Mouse (Mus musculus) lung, adult 18-20 months (tissue): ENCODE data around the gene Tmem62.
"Not testable (repeated sequence)": the region's sequence is repeated elsewhere in the genome, so short reads cannot be mapped to it uniquely, and the experiment has no call there.

Experiments
- DNase-seq, 2 experiments: peaks; one replicate each; pipeline ENCODE4 v3.0.0; 2022; ENCODE audit warnings: mixed read lengths in 2 of 2

Gene Tmem62

GRCm38 (mm10) chr2:120996607-120997006 is 19.8 kb downstream of the Tmem62 start:
- DNase-seq = not testable (repeated sequence)

DNA sequence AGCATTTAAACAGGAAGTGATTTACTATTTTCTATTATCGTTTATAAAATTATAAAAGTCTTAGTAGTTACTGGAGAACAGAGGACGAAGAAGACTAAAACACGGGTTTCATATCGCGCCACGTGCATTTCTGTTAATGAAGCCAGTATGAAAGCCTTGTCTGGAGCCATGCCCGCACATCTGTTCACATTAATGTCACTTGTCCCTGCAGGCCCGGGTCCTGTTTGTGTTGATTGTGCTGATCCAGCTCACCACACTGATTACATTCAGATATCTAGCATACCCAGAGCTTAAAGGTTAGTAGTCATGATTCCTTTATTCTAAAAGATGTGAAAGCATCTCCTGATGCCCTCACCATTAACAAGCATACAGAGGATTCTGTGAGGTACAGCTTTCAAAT is 22.0 kb downstream of the Tmem62 start:
- no peak for DNase-seq

GRCm38 (mm10) chr2:121003586-121003985 is 26.8 kb downstream of the Tmem62 start:
- DNase-seq = no peak

- no peak for DNase-seq
These were observed 27.4 kb downstream of the Tmem62 start for GRCm38 (mm10) chr2:121004018-121004811.

GRCm38 (mm10) chr2:121006986-121007385 is 30.2 kb downstream of the Tmem62 start:
- DNase-seq = no peak

DNA sequence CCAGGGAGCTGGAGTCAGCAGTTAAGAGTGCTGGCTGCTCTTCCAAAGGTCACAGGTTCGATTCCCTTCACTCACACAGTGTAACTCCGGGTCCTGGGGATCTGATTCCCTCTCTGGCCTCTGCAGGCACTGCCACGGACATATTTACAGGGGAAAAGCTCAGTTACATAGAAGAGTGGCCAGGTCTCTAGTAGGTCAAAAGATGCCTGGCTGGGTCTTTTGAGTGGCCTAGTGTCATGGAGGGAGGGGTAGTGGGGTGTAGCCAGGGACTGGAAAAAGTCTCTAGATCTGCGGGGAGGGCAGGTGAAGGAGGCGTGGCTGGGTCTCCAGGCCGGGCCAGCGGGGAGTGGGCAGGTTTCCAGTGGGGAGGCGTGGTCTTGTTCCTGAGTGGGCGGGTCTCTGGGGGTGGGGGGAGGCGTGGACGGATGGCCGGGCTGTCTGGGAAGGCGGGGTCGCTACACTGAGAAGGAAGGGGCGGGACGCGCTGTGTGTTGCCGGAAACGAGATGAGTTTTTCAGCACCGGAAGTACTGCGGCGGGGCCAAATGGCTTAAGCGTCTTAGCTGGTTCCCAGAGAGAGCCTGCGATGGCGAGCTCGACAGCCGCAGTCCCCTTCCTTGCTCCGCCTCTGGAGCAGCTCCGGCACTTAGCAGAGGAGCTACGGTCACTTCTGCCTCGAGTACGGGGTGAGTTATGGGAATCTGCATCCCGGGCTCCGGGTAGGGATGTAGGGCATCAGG is 31.3 kb downstream of the Tmem62 start, which contains the start of gene Ccndbp1:
Gene Ccndbp1 (plus strand): TSS at position 479 of the 739 bp plus-strand sequence.
- DNase-seq = peak; percentile 94 to 95

GRCm38 (mm10) chr2:121008664-121009007 is 31.8 kb downstream of the Tmem62 start:
- no peak for DNase-seq

GRCm38 (mm10) chr2:121009071-121009677 is 32.4 kb downstream of the Tmem62 start:
- no peak for DNase-seq

GRCm38 (mm10) chr2:121012676-121013075 is 35.9 kb downstream of the Tmem62 start:
- no peak for DNase-seq

- no peak for DNase-seq
These were observed 38.7 kb downstream of the Tmem62 start for GRCm38 (mm10) chr2:121015507-121015906.

DNA sequence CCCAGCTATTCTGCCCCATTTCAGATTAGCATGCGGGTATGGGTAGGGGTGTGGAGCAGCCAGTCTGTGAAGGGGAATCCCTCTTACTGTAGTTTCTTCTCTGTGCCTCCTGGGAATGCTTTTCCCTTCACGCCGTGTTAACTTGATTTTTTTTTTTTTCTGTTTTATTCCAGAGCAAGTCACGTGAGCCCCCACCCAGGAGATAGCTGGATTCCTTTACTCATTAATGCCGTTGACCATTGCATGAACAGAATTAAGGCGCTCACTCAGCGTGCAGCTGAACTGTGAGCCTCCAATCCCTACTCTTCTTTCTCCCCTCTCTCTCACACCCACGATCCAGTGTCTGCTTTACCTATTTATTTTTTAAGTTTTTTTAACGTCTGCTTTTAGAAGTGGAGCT is 39.4 kb downstream of the Tmem62 start:
- DNase-seq = no peak

- DNase-seq = no peak
These were observed 40.3 kb downstream of the Tmem62 start for GRCm38 (mm10) chr2:121017151-121017550.

GRCm38 (mm10) chr2:121022918-121023317 is 46.1 kb downstream of the Tmem62 start:
- DNase-seq = no peak

GRCm38 (mm10) chr2:121036733-121037341 is 60.0 kb downstream of the Tmem62 start, which contains the start of gene Epb42:
Gene Epb42 (minus strand): TSS chr2:121037072.
- DNase-seq = no peak

GRCm38 (mm10) chr2:121038851-121039250 is 62.0 kb downstream of the Tmem62 start:
- DNase-seq = not testable (repeated sequence)

DNA sequence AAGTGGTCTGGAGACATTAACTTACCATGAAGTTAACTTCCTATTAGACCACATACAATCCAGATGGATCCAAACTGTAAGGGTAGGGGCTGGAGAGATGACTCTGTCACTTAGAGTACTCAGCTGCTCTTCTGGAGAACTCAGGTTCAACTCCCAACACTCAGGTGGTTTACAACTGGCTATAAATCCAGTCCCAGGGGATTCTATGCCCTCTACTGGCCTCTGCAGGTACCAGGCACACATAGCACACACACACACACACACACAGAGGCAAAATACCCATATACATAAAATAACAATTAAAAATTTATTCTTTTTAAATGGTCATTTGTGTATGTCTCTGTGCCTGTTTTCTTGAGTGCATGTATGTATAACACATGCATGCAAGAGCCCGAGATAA is 62.6 kb downstream of the Tmem62 start:
- no peak for DNase-seq

DNA sequence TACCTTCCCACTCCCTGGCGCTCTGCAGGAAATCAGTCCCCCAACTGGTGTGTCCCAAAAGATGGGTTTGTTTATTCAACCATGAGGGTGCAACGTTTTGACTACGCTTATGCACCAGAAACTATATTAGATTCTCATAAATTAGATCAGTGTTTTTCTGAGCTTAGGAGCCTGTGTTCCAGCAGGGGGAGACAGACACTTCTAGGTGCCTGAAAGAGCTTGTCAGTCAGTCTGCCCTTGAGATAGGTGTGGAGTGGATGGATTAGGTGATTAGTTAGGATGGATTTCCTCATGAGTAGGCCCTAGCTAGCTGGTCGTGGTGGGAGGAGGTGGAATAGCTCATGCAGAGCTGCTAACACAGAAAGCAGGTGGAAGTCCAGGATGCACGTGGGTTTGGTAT is 64.3 kb downstream of the Tmem62 start:
- DNase-seq = peak; percentile 20 to 48

- no peak for DNase-seq
These were observed 68.8 kb downstream of the Tmem62 start for GRCm38 (mm10) chr2:121045653-121046052.

DNA sequence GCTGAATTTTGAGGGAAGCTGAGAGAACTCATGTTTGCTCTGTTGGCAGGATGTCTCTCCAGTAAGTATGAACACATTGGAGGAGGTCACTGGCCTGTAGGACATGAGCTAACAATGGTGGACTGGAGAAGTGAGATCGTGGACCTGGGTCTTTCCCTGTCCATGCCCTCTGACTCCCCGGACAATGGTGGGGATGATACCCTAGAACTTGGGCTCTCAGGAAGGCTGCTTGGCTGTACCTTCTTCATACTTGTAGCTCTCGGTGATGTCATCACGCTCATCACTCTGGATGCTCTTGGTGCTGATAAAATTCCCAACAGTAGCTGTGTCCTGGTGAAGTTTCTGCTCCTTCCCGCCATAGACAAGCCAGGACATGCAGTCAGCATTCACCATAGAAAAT is 75.4 kb downstream of the Tmem62 start:
- no peak for DNase-seq

GRCm38 (mm10) chr2:121054060-121054459 is 77.2 kb downstream of the Tmem62 start:
- DNase-seq = no peak

DNA sequence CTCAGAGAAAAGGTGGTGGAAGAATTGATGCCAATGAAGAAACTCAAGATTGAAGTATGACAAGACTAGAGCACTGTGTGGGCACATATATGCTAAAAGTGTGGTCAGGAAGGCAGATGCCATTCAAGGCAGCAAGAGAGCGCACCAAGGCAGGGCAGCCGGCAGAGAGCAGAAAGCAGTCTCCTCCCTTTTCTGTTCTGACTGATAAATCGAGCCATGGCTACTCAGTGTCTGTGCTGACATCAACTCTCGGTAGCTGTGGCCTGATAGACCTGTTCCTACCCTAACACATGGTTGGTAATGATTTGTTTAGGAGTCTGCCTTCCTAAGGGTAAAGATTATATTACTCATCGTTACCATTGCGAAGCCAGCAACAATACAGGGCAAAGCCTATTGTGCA is 79.1 kb downstream of the Tmem62 start:
- DNase-seq = no peak
